Mouse (Mus musculus): ENCODE data around the gene Olfr23.
"Not testable (repeated sequence)": the region's sequence is repeated elsewhere in the genome, so short reads cannot be mapped to it uniquely, and the experiment has no call there.

Gene Olfr23

GRCm38 (mm10) chr11:73936377-73936776, at the start of gene Olfr23:
Gene Olfr23 (plus strand): TSS chr11:73936677.
- H3K27me3 ChIP-seq (ENCODE audit: control insufficient read depth, insufficient read depth, low read length, poor library complexity, severe bottlenecking) = no peaks in the 10 kb centered on the region
- no peak for DNase-seq (ENCODE audit: low read depth, low spot score)

DNA sequence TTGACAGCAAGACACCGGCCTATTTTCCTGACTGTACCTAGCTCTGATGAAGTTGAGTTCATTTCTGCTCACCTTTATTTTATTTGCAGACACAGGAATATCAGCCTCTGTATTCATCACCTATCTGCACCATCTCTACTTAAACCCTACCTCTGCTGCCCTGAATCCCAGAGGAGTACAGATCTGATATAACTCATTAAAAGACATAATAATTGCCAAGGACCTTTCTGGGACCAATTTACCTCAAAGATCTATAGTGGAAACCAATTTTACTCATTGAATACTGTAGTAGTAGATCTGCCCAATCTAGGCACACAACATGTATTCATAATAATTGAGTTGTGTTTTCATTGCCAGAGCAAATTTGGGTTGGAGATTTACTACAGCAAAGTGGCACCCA, 45.8 kb upstream of the Olfr23 start, which contains the start of gene Olfr394:
Gene Olfr394 (minus strand): TSS at position 101 of the 400 bp plus-strand sequence.
- Histone ChIP-seq H3K27me3 (ENCODE audit: control insufficient read depth, insufficient read depth, low read length, poor library complexity, severe bottlenecking) (no peaks in the 10 kb centered on the region), H3K36me3 (ENCODE audit: control insufficient read depth, insufficient read depth, low read length, poor library complexity, severe bottlenecking) (no peaks in the 10 kb centered on the region)
- DNase-seq (ENCODE audit: low read depth, low spot score) = no peak

More at GRCm38 (mm10) chr11:73936377-73936776, at the start of gene Olfr23:
- no peaks in the 10 kb centered on the region for H3K36me3 ChIP-seq (ENCODE audit: control insufficient read depth, insufficient read depth, low read length, poor library complexity, severe bottlenecking)

DNA sequence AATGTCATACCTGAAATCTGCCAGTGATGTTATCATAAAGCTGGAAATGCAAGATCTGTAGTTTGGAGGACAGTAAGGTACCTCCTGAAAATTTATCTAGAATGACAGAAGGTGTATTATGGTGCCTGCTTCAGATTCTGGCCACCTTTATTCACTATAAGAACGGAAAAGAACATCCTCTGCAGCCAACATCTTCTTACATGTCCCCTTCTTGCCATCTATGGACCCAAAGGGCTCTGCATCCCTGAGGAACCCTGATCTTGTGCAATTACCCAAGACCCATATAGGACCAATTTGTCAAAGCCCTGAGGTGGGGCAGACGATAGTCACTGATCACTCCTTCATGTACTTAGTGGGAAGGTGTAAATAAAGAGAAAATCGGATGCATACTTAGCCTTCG, 27.3 kb upstream of the Olfr23 start, which contains the start of gene Olfr395:
Gene Olfr395 (minus strand): TSS at position 101 of the 400 bp plus-strand sequence.
- not testable (repeated sequence) for H3K27me3 ChIP-seq (ENCODE audit: control insufficient read depth, insufficient read depth, low read length, poor library complexity, severe bottlenecking); DNase-seq (ENCODE audit: low read depth, low spot score); H3K36me3 ChIP-seq (ENCODE audit: control insufficient read depth, insufficient read depth, low read length, poor library complexity, severe bottlenecking)

DNA sequence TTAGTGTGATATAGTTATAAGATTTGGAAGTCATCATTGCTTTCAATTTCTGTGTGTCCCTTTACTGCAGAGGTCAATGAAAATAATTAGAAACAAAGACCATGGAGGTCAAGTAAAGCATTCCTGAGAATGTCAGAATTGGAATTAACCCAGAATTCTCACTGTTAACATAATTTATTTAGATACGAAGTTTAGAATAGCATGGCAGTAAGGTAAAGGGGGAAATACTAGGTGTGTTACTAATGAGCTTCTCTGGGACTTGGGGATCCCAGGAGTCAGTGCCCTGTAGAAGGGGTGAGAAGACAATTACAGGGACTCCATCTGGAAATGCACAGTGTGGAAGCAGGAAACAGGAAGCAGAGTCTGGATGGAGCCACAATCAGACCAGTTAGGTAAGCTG, 24.0 kb downstream of the Olfr23 start, which contains the start of gene Olfr397:
Gene Olfr397 (plus strand): TSS at position 301 of the 400 bp plus-strand sequence.
- H3K36me3 ChIP-seq (ENCODE audit: control insufficient read depth, insufficient read depth, low read length, poor library complexity, severe bottlenecking) = no peaks in the 10 kb centered on the region

GRCm38 (mm10) chr11:73990307-73990706, 53.8 kb downstream of the Olfr23 start, which contains the start of gene Olfr398:
Gene Olfr398 (minus strand): TSS chr11:73990407.
- DNase-seq (ENCODE audit: low read depth, low spot score) = no peak
- no peaks in the 10 kb centered on the region for H3K27me3 ChIP-seq (ENCODE audit: control insufficient read depth, insufficient read depth, low read length, poor library complexity, severe bottlenecking)

More for the DNA sequence above, 24.0 kb downstream of the Olfr23 start, which contains the start of gene Olfr397:
- DNase-seq (ENCODE audit: low read depth, low spot score) = no peak
- H3K27me3 ChIP-seq (ENCODE audit: control insufficient read depth, insufficient read depth, low read length, poor library complexity, severe bottlenecking) = no peaks in the 10 kb centered on the region

More at GRCm38 (mm10) chr11:73990307-73990706, 53.8 kb downstream of the Olfr23 start, which contains the start of gene Olfr398:
- H3K36me3 ChIP-seq (ENCODE audit: control insufficient read depth, insufficient read depth, low read length, poor library complexity, severe bottlenecking) = no peaks in the 10 kb centered on the region

Data from splenic B cell, adult 2 months (primary cell).